Mouse (Mus musculus): ENCODE results near the gene Hspd1. TPM values are rescaled to one million over a fixed set of nuclear protein-coding genes. Genes with fewer than 3 reads are reported as not detected.
"Not testable (repeated sequence)": the region's sequence is repeated elsewhere in the genome, so short reads cannot be mapped to it uniquely, and the experiment has no call there.

The Hspd1 gene
- polyA plus RNA-seq, 1 experiment from 2014 or later = 295 TPM

GRCm38 (mm10) chr1:55076395-55076743 is 11.7 kb downstream of the Hspd1 start:
- H3K27ac ChIP-seq (ENCODE audit: low read length) = no peak overlapping the region
- H3K36me3 ChIP-seq (ENCODE audit: control insufficient read depth, insufficient read depth) = peaks cover 29% of the 10 kb centered on the region
- no peaks in the 10 kb centered on the region for H3K9me3 ChIP-seq (ENCODE audit: control insufficient read depth, low read length)
- H3K4me2 ChIP-seq (ENCODE audit: low read length) = no peak overlapping the region
- H3K9ac ChIP-seq (replicated peaks; ENCODE audit: low read depth, low read length) = no peak overlapping the region
- H3K4me1 ChIP-seq (replicated peaks; ENCODE audit: control insufficient read depth, insufficient read depth, low read length) = no peaks in the 10 kb centered on the region
- H3K27me3 ChIP-seq (replicated peaks; ENCODE audit: control insufficient read depth, insufficient read depth, low read length) = no peaks in the 10 kb centered on the region
- H3K4me3 ChIP-seq (replicated peaks; ENCODE audit: low read length) = no peak overlapping the region
- no peak for ATAC-seq

- WGBS = 79% methylated on average over 5 of the region's 5 CpGs
- H3K36me3 ChIP-seq (ENCODE audit: control insufficient read depth, insufficient read depth) = peaks cover 25% of the 10 kb centered on the region
- ATAC-seq = no peak
Measured at GRCm38 (mm10) chr1:55075652-55076394, 12.2 kb downstream of the Hspd1 start.

GRCm38 (mm10) chr1:55074757-55075156 is 13.3 kb downstream of the Hspd1 start:
- no peaks in the 10 kb centered on the region for H3K27me3 ChIP-seq (replicated peaks; ENCODE audit: control insufficient read depth, insufficient read depth, low read length)
- H3K36me3 ChIP-seq (ENCODE audit: control insufficient read depth, insufficient read depth) = peaks cover 16% of the 10 kb centered on the region
- H3K27ac ChIP-seq (ENCODE audit: low read length) = no peak overlapping the region
- H3K4me3 ChIP-seq (replicated peaks; ENCODE audit: low read length) = no peak overlapping the region
- no peaks in the 10 kb centered on the region for H3K4me1 ChIP-seq (replicated peaks; ENCODE audit: control insufficient read depth, insufficient read depth, low read length)
- H3K9me3 ChIP-seq (ENCODE audit: control insufficient read depth, low read length) = no peaks in the 10 kb centered on the region
- H3K4me2 ChIP-seq (ENCODE audit: low read length) = no peak overlapping the region
- no peak overlapping the region for H3K9ac ChIP-seq (replicated peaks; ENCODE audit: low read depth, low read length)
- ATAC-seq = 0 out of 2 replicates have a peak, but pooled peaks have one; percentile 23
- 66% methylated on average over 2 of the region's 2 CpGs for WGBS

More at GRCm38 (mm10) chr1:55075652-55076394, 12.2 kb downstream of the Hspd1 start:
- Histone ChIP-seq H3K9me3 (ENCODE audit: control insufficient read depth, low read length) (no peaks in the 10 kb centered on the region), H3K9ac (replicated peaks; ENCODE audit: low read depth, low read length) (no peak overlapping the region), H3K4me1 (replicated peaks; ENCODE audit: control insufficient read depth, insufficient read depth, low read length) (no peaks in the 10 kb centered on the region), H3K4me2 (ENCODE audit: low read length) (no peak overlapping the region), H3K27me3 (replicated peaks; ENCODE audit: control insufficient read depth, insufficient read depth, low read length) (no peaks in the 10 kb centered on the region), H3K4me3 (replicated peaks; ENCODE audit: low read length) (no peak overlapping the region), H3K27ac (ENCODE audit: low read length) (no peak overlapping the region)

- H3K9ac ChIP-seq (replicated peaks; ENCODE audit: low read depth, low read length); H3K4me2 ChIP-seq (ENCODE audit: low read length); H3K9me3 ChIP-seq (ENCODE audit: control insufficient read depth, low read length); H3K4me1 ChIP-seq (replicated peaks; ENCODE audit: control insufficient read depth, insufficient read depth, low read length); H3K4me3 ChIP-seq (replicated peaks; ENCODE audit: low read length); H3K27me3 ChIP-seq (replicated peaks; ENCODE audit: control insufficient read depth, insufficient read depth, low read length); ATAC-seq; H3K27ac ChIP-seq (ENCODE audit: low read length); H3K36me3 ChIP-seq (ENCODE audit: control insufficient read depth, insufficient read depth): not testable (repeated sequence)
Measured at GRCm38 (mm10) chr1:55072328-55072727, 15.7 kb downstream of the Hspd1 start.

- Histone ChIP-seq H3K4me1 (replicated peaks; ENCODE audit: control insufficient read depth, insufficient read depth, low read length) (no peaks in the 10 kb centered on the region), H3K9me3 (ENCODE audit: control insufficient read depth, low read length) (no peaks in the 10 kb centered on the region), H3K9ac (replicated peaks; ENCODE audit: low read depth, low read length) (no peak overlapping the region), H3K27ac (ENCODE audit: low read length) (no peak overlapping the region), H3K27me3 (replicated peaks; ENCODE audit: control insufficient read depth, insufficient read depth, low read length) (no peaks in the 10 kb centered on the region), H3K4me3 (replicated peaks; ENCODE audit: low read length) (no peak overlapping the region), H3K4me2 (ENCODE audit: low read length) (no peak overlapping the region), H3K36me3 (ENCODE audit: control insufficient read depth, insufficient read depth) (peaks cover 9% of the 10 kb centered on the region)
- 91% methylated on average over 4 of the region's 4 CpGs for WGBS
- ATAC-seq = no peak
Measured at GRCm38 (mm10) chr1:55061772-55062171, 26.3 kb downstream of the Hspd1 start.

- Histone ChIP-seq H3K27ac (ENCODE audit: low read length) (no peak overlapping the region), H3K4me3 (replicated peaks; ENCODE audit: low read length) (no peak overlapping the region), H3K27me3 (replicated peaks; ENCODE audit: control insufficient read depth, insufficient read depth, low read length) (no peaks in the 10 kb centered on the region), H3K4me1 (replicated peaks; ENCODE audit: control insufficient read depth, insufficient read depth, low read length) (no peaks in the 10 kb centered on the region), H3K4me2 (ENCODE audit: low read length) (no peak overlapping the region), H3K36me3 (ENCODE audit: control insufficient read depth, insufficient read depth) (peaks cover 9% of the 10 kb centered on the region), H3K9ac (replicated peaks; ENCODE audit: low read depth, low read length) (no peak overlapping the region), H3K9me3 (ENCODE audit: control insufficient read depth, low read length) (no peaks in the 10 kb centered on the region)
- no peak for ATAC-seq
- 94% methylated on average over 5 of the region's 5 CpGs for WGBS
Measured at GRCm38 (mm10) chr1:55061099-55061498, 26.9 kb downstream of the Hspd1 start.

- not testable (repeated sequence) for H3K4me1 ChIP-seq (replicated peaks; ENCODE audit: control insufficient read depth, insufficient read depth, low read length); H3K27ac ChIP-seq (ENCODE audit: low read length); H3K36me3 ChIP-seq (ENCODE audit: control insufficient read depth, insufficient read depth); ATAC-seq; H3K9me3 ChIP-seq (ENCODE audit: control insufficient read depth, low read length); H3K27me3 ChIP-seq (replicated peaks; ENCODE audit: control insufficient read depth, insufficient read depth, low read length); H3K4me3 ChIP-seq (replicated peaks; ENCODE audit: low read length); H3K4me2 ChIP-seq (ENCODE audit: low read length); H3K9ac ChIP-seq (replicated peaks; ENCODE audit: low read depth, low read length)
- 89% methylated on average over 2 of the region's 3 CpGs for WGBS
Measured at GRCm38 (mm10) chr1:55058383-55058782, 29.7 kb downstream of the Hspd1 start.

GRCm38 (mm10) chr1:55055322-55056115 is 32.5 kb downstream of the Hspd1 start:
- H3K4me1 ChIP-seq (replicated peaks; ENCODE audit: control insufficient read depth, insufficient read depth, low read length) = peaks cover 11% of the 10 kb centered on the region
- no peak for ATAC-seq
- WGBS = 91% methylated on average over 5 of the region's 5 CpGs
- no peak overlapping the region for H3K4me3 ChIP-seq (replicated peaks; ENCODE audit: low read length)
- no peak overlapping the region for H3K4me2 ChIP-seq (ENCODE audit: low read length)
- H3K27ac ChIP-seq (ENCODE audit: low read length) = no peak overlapping the region
- no peaks in the 10 kb centered on the region for H3K27me3 ChIP-seq (replicated peaks; ENCODE audit: control insufficient read depth, insufficient read depth, low read length)
- no peaks in the 10 kb centered on the region for H3K36me3 ChIP-seq (ENCODE audit: control insufficient read depth, insufficient read depth)
- H3K9me3 ChIP-seq (ENCODE audit: control insufficient read depth, low read length) = no peaks in the 10 kb centered on the region
- H3K9ac ChIP-seq (replicated peaks; ENCODE audit: low read depth, low read length) = no peak overlapping the region

GRCm38 (mm10) chr1:55053596-55053995 is 34.4 kb downstream of the Hspd1 start:
- peak overlapping the region; percentile 78 for H3K4me2 ChIP-seq (ENCODE audit: low read length)
- H3K4me1 ChIP-seq (replicated peaks; ENCODE audit: control insufficient read depth, insufficient read depth, low read length) = peaks cover 11% of the 10 kb centered on the region
- 73% methylated on average over 4 of the region's 4 CpGs for WGBS
- H3K27ac ChIP-seq (ENCODE audit: low read length) = no peak overlapping the region
- no peaks in the 10 kb centered on the region for H3K9me3 ChIP-seq (ENCODE audit: control insufficient read depth, low read length)
- H3K9ac ChIP-seq (replicated peaks; ENCODE audit: low read depth, low read length) = no peak overlapping the region
- H3K4me3 ChIP-seq (replicated peaks; ENCODE audit: low read length) = peak overlapping the region; percentile 82
- peaks cover 2% of the 10 kb centered on the region; the same call in 1 of the 2 replicates for H3K27me3 ChIP-seq (replicated peaks; ENCODE audit: control insufficient read depth, insufficient read depth, low read length)
- H3K36me3 ChIP-seq (ENCODE audit: control insufficient read depth, insufficient read depth) = no peaks in the 10 kb centered on the region
- ATAC-seq = no peak

Data from forebrain, embryonic 16.5 days (tissue).